Comparison of ENCODE assay signal across 16 mouse cellular contexts in genomic region chr9:83730836-83731235, GRCm38 (mm10).
"Had no signal": no experiment of that assay in that cellular context is flagged by ENCODE, and none has a peak within 500 bp of the region (broad histone marks: within the 10 kb centered on the region; RNA-seq: fewer than 3 reads in every experiment).

No protein-coding gene starts in this region.

- DNase-seq: kidney, adult 18-20 months; kidney, adult 9 months; kidney, postnatal 14 days; kidney, postnatal 4 days; layer of hippocampus, postnatal 36 days; liver, embryonic 13.5 days; lung, adult 2 months; lung, postnatal 14 days; lung, postnatal 4 days; right cerebral cortex, postnatal 25 days; spleen, adult 18-20 months; thymus, postnatal 25 days had no signal

- H3K4me3 ChIP-seq: left cerebral cortex, adult 2 months; liver, embryonic 13.5 days; midbrain, embryonic 12.5 days; midbrain, embryonic 15.5 days; stomach, embryonic 15.5 days had no signal

- H3K27ac ChIP-seq: left cerebral cortex, adult 2 months; liver, embryonic 13.5 days; midbrain, embryonic 12.5 days; midbrain, embryonic 15.5 days; stomach, embryonic 15.5 days had no signal
